Mouse (Mus musculus) heart, adult 18-20 months (tissue): ENCODE results near the gene Rnf169. TPM values are rescaled to one million over a fixed set of nuclear protein-coding genes. Genes with fewer than 3 reads are reported as not detected.
"Not testable (repeated sequence)": the region's sequence is repeated elsewhere in the genome, so short reads cannot be mapped to it uniquely, and the experiment has no call there.

Experiments used
- DNase-seq, 2 experiments: peaks; one replicate each; pipeline ENCODE4 v3.0.0; 2021 to 2022; ENCODE audit warnings: mixed read lengths in 1 of 2
- total RNA-seq, 2 experiments: library from RNA; stranded (reverse); gene quantifications; 2 replicates each; pipeline ENCODE4 v1.2.3; 2021

The Rnf169 gene
- total RNA-seq, 2 experiments from 2014 or later: 10.6 to 11.3 TPM

DNA sequence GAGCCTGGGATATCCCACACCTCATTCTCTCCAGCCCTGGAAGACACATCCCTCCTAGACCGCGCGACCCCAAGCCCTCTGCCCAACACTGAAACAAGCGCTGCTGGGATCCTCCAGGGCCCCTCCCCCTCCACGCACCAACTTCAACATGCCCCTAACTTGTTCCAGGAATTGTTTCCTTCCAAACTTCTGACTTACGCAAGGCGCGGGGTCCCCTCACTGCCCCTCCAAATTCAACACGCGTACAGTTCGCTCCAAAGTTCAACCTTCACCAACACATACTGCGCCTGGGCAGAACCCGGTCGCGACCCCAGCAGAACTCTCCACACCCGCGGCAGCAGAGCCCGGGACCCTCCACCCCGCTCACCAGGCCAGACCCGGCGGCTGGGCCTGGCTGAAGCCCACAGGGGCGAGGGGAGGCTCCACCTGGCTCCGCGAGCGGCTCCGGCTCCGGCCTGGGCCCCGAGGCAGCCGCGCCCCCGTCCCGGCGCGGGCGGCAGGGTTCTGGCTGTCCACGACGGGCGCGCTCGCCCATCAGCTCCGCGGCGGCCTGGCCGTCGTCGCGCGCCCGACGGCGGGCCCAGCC is 609 bp downstream of the Rnf169 start:
- DNase-seq: peak; percentile 57 to 69

- DNase-seq: no peak
Observed at GRCm38 (mm10) chr7:99979081-99979480, 1.2 kb downstream of the Rnf169 start.

DNA sequence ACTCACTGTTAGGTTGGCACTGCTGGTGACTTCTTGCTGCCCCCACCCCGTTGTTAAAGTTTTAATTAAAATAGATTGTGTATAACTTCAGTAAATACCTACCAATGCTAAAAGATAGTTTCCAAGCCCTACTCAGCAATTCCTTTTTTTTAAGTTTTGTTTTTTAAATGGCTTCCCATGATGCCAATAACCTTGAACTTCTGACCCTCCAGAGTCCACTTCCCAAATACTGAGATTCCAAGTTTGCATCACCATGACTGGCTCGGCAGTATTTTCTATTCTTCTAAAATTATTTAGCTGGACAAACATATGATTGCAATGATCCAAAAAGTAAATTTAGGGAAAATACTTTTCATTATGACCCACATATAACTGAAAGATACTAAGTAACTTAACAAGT is 2.2 kb downstream of the Rnf169 start:
- no peak for DNase-seq

DNA sequence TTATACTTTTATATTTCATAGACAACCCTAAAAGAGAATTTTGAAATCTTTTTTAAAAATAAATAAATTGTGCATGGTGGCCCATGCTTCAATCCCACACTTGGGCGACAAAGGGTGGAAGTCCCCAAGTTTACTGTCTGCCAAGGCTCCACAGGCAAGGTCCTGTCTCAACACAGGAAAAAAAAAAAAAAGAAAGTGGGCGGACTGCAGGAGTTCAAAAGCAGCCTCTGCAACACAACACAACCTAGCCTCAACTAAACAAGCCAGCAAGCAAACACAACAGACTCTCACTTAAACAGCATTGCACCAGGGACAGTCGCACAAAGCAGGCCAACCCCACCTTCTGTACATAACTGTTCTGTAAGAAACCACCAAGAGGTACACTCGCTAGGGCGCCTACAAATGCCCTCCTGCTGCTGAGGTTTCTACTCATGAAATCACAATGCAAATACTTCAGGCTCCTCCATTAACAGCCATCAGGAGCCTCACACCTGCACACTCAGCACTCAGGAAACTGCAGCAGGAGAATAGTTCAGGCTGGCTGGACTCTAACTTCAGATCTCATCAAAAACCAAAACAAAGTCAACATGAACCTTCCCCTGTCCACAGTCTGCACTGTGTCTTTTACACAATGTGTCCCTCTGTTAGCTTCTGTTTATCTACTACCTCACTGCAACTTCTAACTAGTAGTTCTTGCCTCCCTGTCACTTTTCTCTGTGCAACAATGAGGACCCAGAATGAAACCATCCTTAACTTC is 4.3 kb downstream of the Rnf169 start:
- DNase-seq: no peak

- DNase-seq: no peak
Observed at GRCm38 (mm10) chr7:99974208-99974970, 5.9 kb downstream of the Rnf169 start.

DNA sequence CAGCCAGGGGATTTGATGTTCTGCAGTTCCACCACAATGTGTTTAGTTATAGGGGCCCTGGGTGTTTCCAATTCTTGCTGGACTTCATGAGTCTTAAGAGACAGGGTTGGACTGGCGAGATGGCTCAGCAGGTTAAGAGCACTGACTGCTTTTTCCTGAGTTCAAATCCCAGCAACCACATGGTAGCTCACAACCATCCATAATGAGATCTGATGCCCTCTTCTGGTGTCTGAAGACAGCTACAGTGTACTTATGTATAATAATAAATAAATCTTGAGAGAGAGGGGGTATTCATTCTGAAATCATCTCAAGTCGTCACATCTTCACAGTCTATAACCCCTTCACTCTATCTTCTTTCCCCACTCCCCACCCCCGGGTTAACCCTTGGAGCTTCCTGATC is 7.3 kb downstream of the Rnf169 start:
- not testable (repeated sequence) for DNase-seq

GRCm38 (mm10) chr7:99971926-99972325 is 8.3 kb downstream of the Rnf169 start:
- DNase-seq: no peak

GRCm38 (mm10) chr7:99969151-99969550 is 11.1 kb downstream of the Rnf169 start:
- no peak for DNase-seq

DNA sequence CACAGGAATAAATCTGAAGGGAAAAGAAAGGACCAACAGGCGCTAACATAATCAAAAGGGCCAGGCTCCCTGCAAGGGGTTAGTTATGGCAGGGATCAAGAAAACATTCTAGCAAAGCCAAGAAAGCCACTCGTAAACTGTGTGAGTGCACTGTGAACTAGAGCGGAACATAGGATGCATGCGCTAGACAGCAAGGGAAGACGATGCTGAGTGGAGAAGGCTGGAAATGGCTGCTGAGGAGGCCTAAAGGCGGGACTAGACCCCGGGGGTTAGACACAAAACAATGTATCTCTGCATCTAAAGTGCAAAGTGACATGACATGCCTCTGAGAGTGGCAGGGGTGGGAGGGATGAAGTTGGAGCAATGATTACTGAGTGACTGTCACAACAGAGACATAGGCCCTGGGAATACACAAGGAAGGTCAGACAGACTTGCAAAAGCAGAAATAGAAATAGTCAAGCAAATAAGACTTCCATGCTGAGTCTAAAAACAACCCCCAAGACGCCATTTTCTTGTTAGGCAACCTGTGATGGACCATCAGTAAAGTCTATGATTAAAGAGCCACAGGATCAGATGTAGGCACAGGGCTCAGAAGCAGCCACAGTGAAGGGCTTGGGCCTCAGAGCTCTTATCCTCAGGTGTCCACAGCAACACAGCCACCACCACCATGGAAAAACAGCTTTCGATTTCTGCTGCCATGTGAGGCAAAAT is 14.1 kb downstream of the Rnf169 start:
- no peak for DNase-seq

DNA sequence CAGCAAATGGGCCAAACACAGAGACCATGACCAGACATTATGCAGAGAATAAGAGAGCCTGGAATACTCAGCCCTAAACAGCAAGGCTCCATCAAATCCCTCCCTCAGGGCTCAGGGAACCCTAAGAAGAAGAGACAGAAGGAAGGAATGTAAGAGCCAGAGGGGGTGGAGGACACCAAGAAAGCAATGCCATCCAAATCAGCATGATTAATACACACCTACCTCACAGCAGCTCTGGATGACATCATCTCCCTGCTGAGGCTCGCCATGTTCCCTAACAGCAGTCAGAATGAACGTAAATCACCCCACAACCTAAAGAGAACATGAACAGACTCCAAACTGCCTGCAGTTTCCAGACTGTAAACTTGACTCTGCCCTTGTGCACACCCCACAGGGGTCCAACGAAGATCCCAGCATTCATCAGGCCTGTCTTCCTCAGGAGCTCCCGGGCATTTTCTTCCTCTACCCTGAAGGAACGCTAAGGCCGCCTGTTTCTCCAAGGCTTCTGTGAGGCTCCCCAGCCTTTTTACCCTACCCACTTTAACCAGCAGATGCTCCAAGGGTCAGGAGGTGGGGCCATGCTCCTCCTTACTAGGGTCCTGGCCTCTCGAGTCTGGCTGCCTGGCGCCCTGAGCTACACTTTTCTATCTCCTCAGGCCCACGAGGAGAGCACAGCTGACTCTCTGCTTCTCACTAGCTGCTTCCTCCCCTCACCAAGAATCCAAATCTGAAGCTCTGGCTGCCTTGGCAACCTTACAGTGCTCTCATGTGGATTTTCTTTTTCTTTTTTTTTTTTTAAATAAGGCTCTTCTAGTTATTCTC is 15.0 kb downstream of the Rnf169 start:
- DNase-seq: peak in 1 of 2 experiments; percentile 42

GRCm38 (mm10) chr7:99963237-99963860 is 16.9 kb downstream of the Rnf169 start:
- DNase-seq: no peak

DNA sequence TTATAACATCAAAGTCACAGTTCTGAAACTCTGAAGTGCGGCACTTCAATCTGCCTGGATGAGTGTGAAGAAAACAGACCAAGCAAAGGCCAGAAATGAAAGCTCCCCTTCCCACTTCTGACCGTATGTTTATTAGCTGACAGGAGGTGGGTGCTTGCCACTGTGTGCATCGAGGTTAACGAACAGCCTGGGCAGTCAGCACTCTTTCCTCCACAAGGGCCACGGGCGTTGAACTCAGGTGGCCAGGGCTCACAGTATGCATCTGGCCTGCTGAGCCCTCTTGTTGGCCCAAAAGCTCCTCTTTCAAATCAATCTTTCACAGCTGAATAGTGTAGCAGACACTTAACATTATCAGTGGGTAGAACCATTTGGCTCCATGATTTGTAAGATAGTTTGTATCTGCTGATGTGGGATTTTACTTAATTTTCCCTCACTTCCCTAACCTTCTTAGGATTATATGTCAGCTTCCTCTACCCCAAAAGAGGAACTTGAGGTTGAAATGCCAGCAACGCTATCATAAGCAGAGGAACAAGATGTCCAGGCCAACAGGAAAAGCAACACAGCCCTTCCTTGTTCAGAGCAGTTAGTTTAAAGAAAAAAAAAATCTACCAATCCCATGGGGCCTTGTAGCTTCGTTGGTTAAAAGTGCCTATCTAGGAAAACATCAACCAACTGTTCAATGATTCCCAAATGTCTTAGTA is 17.6 kb downstream of the Rnf169 start:
- peak; percentile 58 to 87 for DNase-seq

- DNase-seq: no peak
Observed at GRCm38 (mm10) chr7:99961518-99961917, 18.7 kb downstream of the Rnf169 start.

DNA sequence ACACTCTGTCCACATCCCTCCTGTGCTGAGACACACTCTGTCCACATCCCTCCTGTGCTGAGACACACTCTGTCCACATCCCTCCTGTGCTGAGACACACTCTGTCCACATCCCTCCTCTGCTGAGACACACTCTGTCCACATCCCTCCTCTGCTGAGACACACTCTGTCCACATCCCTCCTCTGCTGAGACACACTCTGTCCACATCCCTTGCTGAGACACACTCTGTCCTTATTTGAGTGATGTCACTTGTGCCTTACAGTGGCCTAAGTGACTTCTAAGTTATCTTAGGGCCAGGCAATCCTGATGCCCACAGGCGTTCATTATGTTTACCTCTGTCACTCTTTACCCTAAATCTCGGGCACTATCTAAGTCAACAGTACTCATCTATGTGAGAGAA is 19.7 kb downstream of the Rnf169 start:
- DNase-seq: not testable (repeated sequence)

- DNase-seq: no peak
Observed at GRCm38 (mm10) chr7:99957226-99957965, 22.9 kb downstream of the Rnf169 start.

DNA sequence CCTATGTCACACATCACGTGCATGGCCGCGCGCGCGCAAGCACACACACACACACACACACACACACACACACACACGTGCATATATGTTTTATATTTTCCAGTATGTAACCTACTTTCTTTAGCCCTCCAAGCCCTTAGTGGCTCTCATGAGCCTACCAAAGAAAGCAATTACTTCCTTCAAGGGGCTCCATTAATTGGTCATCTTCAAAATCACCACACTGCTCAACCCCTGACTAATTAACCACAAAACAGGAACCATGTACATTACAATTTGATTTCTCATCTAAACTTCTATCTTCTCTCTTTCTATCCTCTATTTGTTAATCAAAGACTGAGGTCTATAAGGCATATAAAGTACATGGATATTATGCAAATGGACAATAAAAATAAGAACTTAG is 24.2 kb downstream of the Rnf169 start:
- DNase-seq: no peak

DNA sequence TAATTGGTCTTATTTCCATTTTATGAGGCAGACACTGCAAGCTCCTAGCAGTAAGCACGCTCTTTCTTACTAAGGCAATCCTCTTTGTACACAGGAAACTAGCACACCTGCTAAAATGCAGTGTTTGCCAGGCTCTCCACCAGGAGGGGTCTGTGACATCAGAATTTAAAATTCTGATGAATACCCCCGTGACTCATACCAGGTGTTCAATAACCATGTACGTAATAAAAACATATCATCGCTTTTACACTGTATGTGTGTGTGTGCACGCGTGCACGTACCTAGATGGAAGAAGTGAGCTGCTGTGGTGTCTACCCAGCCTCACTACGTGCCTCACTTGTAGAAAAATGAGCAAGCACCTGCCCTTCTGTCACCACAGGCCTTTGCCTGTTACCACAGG is 26.0 kb downstream of the Rnf169 start:
- no peak for DNase-seq

GRCm38 (mm10) chr7:99953442-99954098 is 26.7 kb downstream of the Rnf169 start:
- no peak for DNase-seq

- peak; percentile 34 to 38 for DNase-seq
Observed at GRCm38 (mm10) chr7:99947329-99947728, 32.9 kb downstream of the Rnf169 start.
